Mouse (Mus musculus) frontal cortex, adult (tissue): ENCODE measurements around the gene Prss8.

Source experiments
- ATAC-seq: cut with Nextera tagmentation; 2 replicates; pipeline ENCODE4 v1.9.2; 2017; ENCODE audit warnings: mild to moderate bottlenecking, moderate library complexity, mixed read lengths; ENCODE audit not compliant: low TSS enrichment

The Prss8 gene

GRCm38 (mm10) chr7:127895442-127895841 is 34.5 kb downstream of the Prss8 start, which contains the start of the genes Gm21974 and Vkorc1:
Gene Gm21974 (minus strand): TSS chr7:127895454.
Gene Vkorc1 (minus strand): TSS chr7:127895617.
- peak; percentile 97 for ATAC-seq

- ATAC-seq = no peak
Observed at GRCm38 (mm10) chr7:127894480-127894879, 35.4 kb downstream of the Prss8 start.

DNA sequence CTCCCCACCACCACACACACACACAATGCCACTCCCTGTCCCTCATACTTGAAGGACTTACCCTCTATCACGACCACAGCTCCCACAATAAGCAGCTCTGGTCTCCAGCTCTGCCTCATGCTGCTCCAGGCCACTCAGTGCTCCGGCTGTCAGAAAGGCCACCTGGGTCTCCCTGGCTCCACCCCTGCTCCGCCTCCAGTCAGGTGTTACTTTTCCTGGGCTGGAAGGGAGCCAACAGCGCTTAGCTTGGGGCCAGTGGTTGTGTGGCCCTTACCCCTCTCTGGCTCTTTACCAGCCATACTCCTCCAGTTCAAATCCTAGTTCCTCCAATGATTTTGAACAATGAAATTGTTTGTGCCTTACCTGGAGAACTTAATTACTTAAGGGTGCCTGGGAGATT is 39.1 kb downstream of the Prss8 start, which contains the start of gene Prss53:
TSS of gene Prss53 (minus strand) at position 173 of the 400 bp plus-strand sequence.
- no peak for ATAC-seq

- no peak for ATAC-seq
Observed at GRCm38 (mm10) chr7:127888821-127889220, 41.1 kb downstream of the Prss8 start.

DNA sequence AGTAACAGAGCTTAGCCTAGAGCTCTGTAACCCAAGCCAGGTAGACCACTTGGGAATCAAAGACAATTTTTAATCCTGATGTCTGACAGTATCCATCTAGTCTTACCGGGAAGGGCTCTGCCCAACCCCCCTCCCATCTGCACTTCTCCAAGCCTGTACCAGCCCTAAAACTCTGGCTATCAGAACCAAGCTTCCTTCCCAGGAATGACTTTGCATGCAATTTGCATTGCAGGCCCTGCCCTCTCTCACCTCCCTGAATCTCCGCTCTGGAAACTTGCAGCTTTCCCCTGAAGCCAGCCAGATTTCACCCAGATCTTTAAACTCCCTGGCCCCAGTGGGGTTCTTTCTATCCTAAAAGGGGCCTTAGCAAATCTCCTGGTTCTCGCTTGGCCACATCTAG is 42.1 kb downstream of the Prss8 start:
- no peak for ATAC-seq

DNA sequence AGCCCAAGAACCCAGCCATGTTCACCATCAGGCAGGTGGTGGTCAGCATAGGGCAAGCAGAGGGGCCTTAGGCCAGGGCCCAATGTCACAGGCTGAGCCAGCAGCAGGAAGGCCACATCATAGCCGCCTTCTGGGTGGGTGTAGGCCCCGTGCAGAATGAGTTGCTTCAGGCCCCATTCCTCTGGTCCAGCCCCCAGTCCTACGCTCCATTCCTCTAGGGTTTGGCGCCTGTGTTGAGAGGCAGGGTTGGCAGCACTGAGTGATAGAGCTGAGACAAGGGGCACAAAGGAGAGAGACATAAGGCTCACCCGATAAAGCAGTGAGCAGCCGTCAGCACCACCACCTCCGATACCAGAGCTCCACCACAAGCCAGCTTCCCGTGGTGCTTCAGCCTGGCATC is 42.7 kb downstream of the Prss8 start:
- ATAC-seq = no peak

- no peak for ATAC-seq
Observed at GRCm38 (mm10) chr7:127886551-127886950, 43.4 kb downstream of the Prss8 start.

GRCm38 (mm10) chr7:127885951-127886350 is 44.0 kb downstream of the Prss8 start:
- ATAC-seq = no peak

DNA sequence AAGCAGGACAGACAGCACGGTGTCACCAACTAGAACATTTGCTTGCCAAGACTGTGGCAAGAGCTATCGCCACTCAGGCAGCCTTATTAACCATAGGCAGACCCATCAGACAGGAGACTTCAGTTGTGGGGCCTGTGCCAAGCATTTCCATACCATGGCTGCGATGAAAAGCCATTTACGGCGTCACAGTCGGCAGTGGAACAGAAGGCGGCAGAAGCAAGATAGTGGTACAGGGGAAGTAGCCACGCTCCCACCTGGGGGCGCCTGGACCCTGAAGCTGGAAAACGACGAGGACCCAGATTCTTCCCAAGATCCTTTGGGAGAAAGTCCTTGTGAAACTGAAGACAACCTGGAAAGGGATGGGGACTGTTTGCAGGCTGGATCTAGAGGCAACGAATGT is 49.5 kb downstream of the Prss8 start:
- no peak for ATAC-seq

DNA sequence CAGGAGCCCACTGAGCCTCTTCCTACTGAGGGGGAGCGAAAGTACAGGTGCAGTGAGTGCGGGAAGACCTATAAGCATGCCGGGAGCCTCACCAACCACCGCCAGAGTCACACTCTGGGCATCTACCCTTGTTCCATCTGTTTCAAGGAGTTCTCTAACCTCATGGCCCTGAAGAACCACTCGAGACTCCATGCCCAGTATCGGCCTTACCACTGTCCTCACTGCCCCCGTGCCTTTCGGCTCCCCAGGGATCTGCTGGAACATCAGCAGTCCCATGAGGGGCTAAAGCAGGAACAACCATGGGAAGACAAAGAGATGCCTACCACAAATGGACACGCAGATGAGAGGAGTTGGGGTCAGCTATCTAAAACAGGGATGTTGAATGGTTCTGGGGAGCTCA is 50.6 kb downstream of the Prss8 start:
- no peak for ATAC-seq

- peak; percentile 58 for ATAC-seq
Observed at GRCm38 (mm10) chr7:127876467-127877348, 53.2 kb downstream of the Prss8 start, which contains the start of gene Zfp668. Gene Zfp668 (minus strand): TSS chr7:127876828.

- ATAC-seq = peak; percentile 72
Observed at GRCm38 (mm10) chr7:127876041-127876466, 53.9 kb downstream of the Prss8 start, which contains the start of gene Zfp646. Gene Zfp646 (plus strand): TSS chr7:127876221.
